Mouse (Mus musculus) megakaryocyte, embryonic 14.5 days (primary cell): ENCODE measurements at regions not wholly inside any gene's neighbourhood (a gene's known extent, or its start where the extent isn't known, plus 50 kb on each side); places are given as distances from the start of the nearest gene placed in this dataset.

Experiments used
- FLI1 ChIP-seq: IDR thresholded peaks from 2 replicates; pipeline ENCODE4 v1.6.1; 2012; ENCODE audit warnings: low read length, inconsistent platforms, mixed read lengths
- GATA1 ChIP-seq: IDR thresholded peaks from 3 replicates; pipeline ENCODE4 v1.6.1; 2012; ENCODE audit warnings: mixed read lengths, low read length, inconsistent platforms, borderline replicate concordance

DNA sequence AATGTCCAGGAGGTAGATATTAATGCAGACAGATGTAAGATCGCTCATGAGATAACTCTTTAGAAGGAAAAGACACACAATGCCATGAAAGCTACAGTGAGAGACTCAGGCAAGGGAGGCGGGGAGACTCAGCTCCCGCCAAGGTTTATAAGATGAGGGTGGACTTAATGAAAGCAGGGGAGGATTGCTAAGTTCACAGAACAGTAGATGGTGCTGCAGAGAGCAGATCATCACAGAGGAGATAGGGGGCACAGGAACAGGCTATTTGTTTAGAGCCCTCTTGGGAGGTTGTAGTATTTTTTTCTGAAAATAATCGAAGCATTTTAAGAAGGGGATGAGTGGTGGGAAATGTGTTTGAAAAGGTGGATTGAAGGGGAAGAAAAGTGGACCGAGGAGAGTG is 144.6 kb upstream of the Nlrp1b start:
- TF ChIP-seq GATA1, result no peak
- TF ChIP-seq FLI1, result no peak
